Mouse (Mus musculus): ENCODE measurements at regions not wholly inside any gene's neighbourhood (a gene's known extent, or its start where the extent isn't known, plus 50 kb on each side); places are given as distances from the start of the nearest gene placed in this dataset.

- TF ChIP-seq POLR2A (IDR thresholded peaks at IDR 0.05; ENCODE audit: insufficient read depth, low read length) (no peak), EP300 (IDR thresholded peaks at IDR 0.05; ENCODE audit: insufficient read depth, low read depth, low read length) (no peak)
These were observed 90.8 kb downstream of the Olfr267 start for GRCm38 (mm10) chr4:58696684-58697083.

All from ES-Bruce4 (cell line).